Mouse (Mus musculus): ENCODE measurements around the gene Ifnl3. TPM values are rescaled to one million over a fixed set of nuclear protein-coding genes. Genes with fewer than 3 reads are reported as not detected.
A peak's percentile ranks its signal among the peaks of the same experiment; 100 is the strongest.

Gene Ifnl3
- polyA plus RNA-seq, 1 experiment from 2014 or later, result not detected

DNA sequence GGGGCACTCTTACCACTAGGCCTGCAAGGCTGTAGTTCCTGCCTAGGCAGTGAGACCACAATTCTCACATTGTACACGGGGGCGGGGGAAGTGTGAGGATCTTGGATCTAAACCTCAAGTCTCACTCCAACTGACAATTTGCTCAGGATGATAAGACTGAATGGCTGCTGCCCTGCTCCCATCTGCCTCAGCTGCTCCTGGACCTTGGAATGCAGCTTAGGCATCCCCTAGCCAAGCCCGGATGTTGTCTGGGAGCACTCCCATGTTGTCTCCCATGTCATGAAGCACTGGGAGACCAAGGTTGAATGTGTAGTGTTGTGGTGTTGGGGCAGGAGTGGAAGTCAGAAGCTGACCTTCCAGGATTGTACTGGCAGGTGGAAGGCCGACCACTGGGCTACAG lies 44.9 kb downstream of the Ifnl3 start:
- no peaks in the 10 kb centered on the region for H3K9me3 ChIP-seq (replicated peaks)
- H3K4me3 ChIP-seq (replicated peaks), result no peak overlapping the region
- ATAC-seq (ENCODE audit: insufficient number of reproducible peaks, low FRiP score, low TSS enrichment, low read depth), result no peak
- WGBS, result 86% methylated on average over 4 of the region's 4 CpGs
- H3K27ac ChIP-seq (replicated peaks), result no peak overlapping the region
- H3K4me1 ChIP-seq, result peaks cover 32% of the 10 kb centered on the region
- no peaks in the 10 kb centered on the region for H3K27me3 ChIP-seq
- peaks cover 62% of the 10 kb centered on the region for H3K36me3 ChIP-seq
- H3K4me2 ChIP-seq (replicated peaks), result no peak overlapping the region
- no peak overlapping the region for H3K9ac ChIP-seq

GRCm38 (mm10) chr7:28568253-28568652 lies 45.6 kb downstream of the Ifnl3 start:
- Histone ChIP-seq H3K4me2 (replicated peaks) (no peak overlapping the region), H3K36me3 (peaks cover 56% of the 10 kb centered on the region), H3K27ac (replicated peaks) (no peak overlapping the region), H3K4me3 (replicated peaks) (no peak overlapping the region), H3K9ac (no peak overlapping the region), H3K27me3 (no peaks in the 10 kb centered on the region), H3K4me1 (peaks cover 32% of the 10 kb centered on the region), H3K9me3 (replicated peaks) (no peaks in the 10 kb centered on the region)
- ATAC-seq (ENCODE audit: insufficient number of reproducible peaks, low FRiP score, low TSS enrichment, low read depth), result no peak

- 46% methylated on average over 12 of the region's 12 CpGs for WGBS
- H3K4me1 ChIP-seq, result peaks cover 37% of the 10 kb centered on the region
- ATAC-seq (ENCODE audit: insufficient number of reproducible peaks, low FRiP score, low TSS enrichment, low read depth), result 0 out of 2 replicates have a peak, but pooled peaks have one; percentile 19
- peak overlapping the region; percentile 83 for H3K27ac ChIP-seq (replicated peaks)
- H3K9ac ChIP-seq, result no peak overlapping the region
- no peaks in the 10 kb centered on the region for H3K27me3 ChIP-seq
- H3K4me3 ChIP-seq (replicated peaks), result no peak overlapping the region
- peak overlapping the region; percentile 11 for H3K4me2 ChIP-seq (replicated peaks)
- H3K9me3 ChIP-seq (replicated peaks), result no peaks in the 10 kb centered on the region
- peaks cover 35% of the 10 kb centered on the region for H3K36me3 ChIP-seq
These were observed 47.8 kb downstream of the Ifnl3 start for GRCm38 (mm10) chr7:28570291-28570981.

GRCm38 (mm10) chr7:28570982-28571682 lies 48.5 kb downstream of the Ifnl3 start:
- H3K36me3 ChIP-seq, result peaks cover 28% of the 10 kb centered on the region
- peaks cover 44% of the 10 kb centered on the region for H3K4me1 ChIP-seq
- H3K9me3 ChIP-seq (replicated peaks), result no peaks in the 10 kb centered on the region
- peak overlapping the region; percentile 83 for H3K27ac ChIP-seq (replicated peaks)
- peak overlapping the region; percentile 11; the same call in 1 of the 2 replicates for H3K4me2 ChIP-seq (replicated peaks)
- ATAC-seq (ENCODE audit: insufficient number of reproducible peaks, low FRiP score, low TSS enrichment, low read depth), result no peak
- H3K4me3 ChIP-seq (replicated peaks), result no peak overlapping the region
- WGBS, result 39% methylated on average over 5 of the region's 5 CpGs
- no peaks in the 10 kb centered on the region for H3K27me3 ChIP-seq
- no peak overlapping the region for H3K9ac ChIP-seq

DNA sequence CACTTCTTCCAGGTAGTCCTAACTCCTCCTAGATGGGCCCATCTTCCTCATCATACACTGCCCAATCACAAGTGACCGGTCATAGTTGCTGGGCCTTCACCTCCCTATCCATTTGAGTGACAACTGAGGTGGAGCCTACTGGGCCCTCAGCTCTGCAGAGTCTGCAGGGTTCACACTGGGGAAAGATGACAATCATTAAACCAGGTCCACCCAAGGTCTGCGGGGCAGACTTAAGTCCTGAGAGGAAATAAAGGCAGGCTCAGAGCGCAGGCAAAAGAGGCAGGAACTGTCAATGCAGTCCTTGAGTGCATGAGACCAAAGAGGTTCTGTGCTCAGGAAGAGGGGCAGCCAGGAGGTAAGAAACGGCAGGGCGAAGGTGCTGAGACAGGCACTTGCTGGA lies 50.1 kb downstream of the Ifnl3 start:
- no peaks in the 10 kb centered on the region for H3K27me3 ChIP-seq
- no peak overlapping the region for H3K27ac ChIP-seq (replicated peaks)
- H3K4me2 ChIP-seq (replicated peaks), result no peak overlapping the region
- WGBS, result 82% methylated on average over 5 of the region's 5 CpGs
- no peak overlapping the region for H3K4me3 ChIP-seq (replicated peaks)
- no peaks in the 10 kb centered on the region for H3K9me3 ChIP-seq (replicated peaks)
- H3K9ac ChIP-seq, result no peak overlapping the region
- H3K36me3 ChIP-seq, result peaks cover 13% of the 10 kb centered on the region
- peaks cover 59% of the 10 kb centered on the region for H3K4me1 ChIP-seq
- no peak for ATAC-seq (ENCODE audit: insufficient number of reproducible peaks, low FRiP score, low TSS enrichment, low read depth)

- H3K4me3 ChIP-seq (replicated peaks), result no peak overlapping the region
- peaks cover 65% of the 10 kb centered on the region for H3K4me1 ChIP-seq
- H3K27me3 ChIP-seq, result no peaks in the 10 kb centered on the region
- no peak overlapping the region for H3K27ac ChIP-seq (replicated peaks)
- no peak overlapping the region for H3K9ac ChIP-seq
- WGBS, result 94% methylated on average over 3 of the region's 3 CpGs
- no peak overlapping the region for H3K4me2 ChIP-seq (replicated peaks)
- no peaks in the 10 kb centered on the region for H3K9me3 ChIP-seq (replicated peaks)
- H3K36me3 ChIP-seq, result peaks cover 8% of the 10 kb centered on the region
- no peak for ATAC-seq (ENCODE audit: insufficient number of reproducible peaks, low FRiP score, low TSS enrichment, low read depth)
These were observed 50.6 kb downstream of the Ifnl3 start for GRCm38 (mm10) chr7:28573236-28573635.

Small RNA genes lying within 50 kb of the gene (microRNA-seq; reads per million reads assigned to microRNA genes)
- not detected for gene Mir7049 (ENCODE audit: borderline number of aligned reads)

Other genes starting within 250 kb of the Ifnl3 start
- 13.6 and 15.5 TPM in 2 replicates for gene Eid2b, start 245.1 kb upstream of the Ifnl3 start, polyA plus RNA-seq (2015; fragmentation: Nextera tagmentation; extraction: Ambion mirVana)
- 0.13 and 0.30 TPM in 2 replicates for gene Selenov, start 231.7 kb upstream of the Ifnl3 start, polyA plus RNA-seq (2015; fragmentation: Nextera tagmentation; extraction: Ambion mirVana)
- gene Dll3, start 220.6 kb upstream of the Ifnl3 start, polyA plus RNA-seq (2015; fragmentation: Nextera tagmentation; extraction: Ambion mirVana), result 2.0 and 2.4 TPM in 2 replicates
- 125 and 128 TPM in 2 replicates for gene Timm50, start 210.8 kb upstream of the Ifnl3 start, polyA plus RNA-seq (2015; fragmentation: Nextera tagmentation; extraction: Ambion mirVana)
- 93.3 and 98.8 TPM in 2 replicates for gene Supt5, start 184.1 kb upstream of the Ifnl3 start, polyA plus RNA-seq (2015; fragmentation: Nextera tagmentation; extraction: Ambion mirVana)
- gene Rps16, start 172.2 kb upstream of the Ifnl3 start, polyA plus RNA-seq (2015; fragmentation: Nextera tagmentation; extraction: Ambion mirVana), result 1,000 and 1,004 TPM in 2 replicates
- 66.8 and 76.1 TPM in 2 replicates for gene Plekhg2, start 150.2 kb upstream of the Ifnl3 start, polyA plus RNA-seq (2015; fragmentation: Nextera tagmentation; extraction: Ambion mirVana)
- gene Zfp36, start 142.6 kb upstream of the Ifnl3 start, polyA plus RNA-seq (2015; fragmentation: Nextera tagmentation; extraction: Ambion mirVana), result 20.2 and 23.5 TPM in 2 replicates
- gene Med29, start 130.1 kb upstream of the Ifnl3 start, polyA plus RNA-seq (2015; fragmentation: Nextera tagmentation; extraction: Ambion mirVana), result 47.7 and 52.1 TPM in 2 replicates
- 78.9 and 84.9 TPM in 2 replicates for gene Paf1, start 129.9 kb upstream of the Ifnl3 start, polyA plus RNA-seq (2015; fragmentation: Nextera tagmentation; extraction: Ambion mirVana)
- 16.8 and 18.1 TPM in 2 replicates for gene Gmfg, start 85.4 kb upstream of the Ifnl3 start, polyA plus RNA-seq (2015; fragmentation: Nextera tagmentation; extraction: Ambion mirVana)
- 4.8 and 5.3 TPM in 2 replicates for gene Lrfn1, start 70.9 kb upstream of the Ifnl3 start, polyA plus RNA-seq (2015; fragmentation: Nextera tagmentation; extraction: Ambion mirVana)
- gene Ifnl2, start 12.4 kb upstream of the Ifnl3 start, polyA plus RNA-seq (2015; fragmentation: Nextera tagmentation; extraction: Ambion mirVana), result not detected in 2 replicates
- not detected in 2 replicates for gene Sycn, start 18.0 kb downstream of the Ifnl3 start, polyA plus RNA-seq (2015; fragmentation: Nextera tagmentation; extraction: Ambion mirVana)
- gene Nccrp1, start 24.4 kb downstream of the Ifnl3 start, polyA plus RNA-seq (2015; fragmentation: Nextera tagmentation; extraction: Ambion mirVana), result 2.6 and 4.6 TPM in 2 replicates
- 32.8 and 34.1 TPM in 2 replicates for gene Samd4b, start 75.3 kb downstream of the Ifnl3 start, polyA plus RNA-seq (2015; fragmentation: Nextera tagmentation; extraction: Ambion mirVana)
- gene Pak4, start 75.3 kb downstream of the Ifnl3 start, polyA plus RNA-seq (2015; fragmentation: Nextera tagmentation; extraction: Ambion mirVana), result 37.4 and 39.3 TPM in 2 replicates
- gene Acp7, start 108.5 kb downstream of the Ifnl3 start, polyA plus RNA-seq (2015; fragmentation: Nextera tagmentation; extraction: Ambion mirVana), result 1.3 and 1.9 TPM in 2 replicates
- gene Fbxo27, start 170.0 kb downstream of the Ifnl3 start, polyA plus RNA-seq (2015; fragmentation: Nextera tagmentation; extraction: Ambion mirVana), result 8.8 and 9.1 TPM in 2 replicates
- 29.1 and 32.3 TPM in 2 replicates for gene Fbxo17, start 194.0 kb downstream of the Ifnl3 start, polyA plus RNA-seq (2015; fragmentation: Nextera tagmentation; extraction: Ambion mirVana)
- gene Mrps12, start 219.0 kb downstream of the Ifnl3 start, polyA plus RNA-seq (2015; fragmentation: Nextera tagmentation; extraction: Ambion mirVana), result 122 and 124 TPM in 2 replicates
- 21.9 and 25.3 TPM in 2 replicates for gene Sars2, start 219.2 kb downstream of the Ifnl3 start, polyA plus RNA-seq (2015; fragmentation: Nextera tagmentation; extraction: Ambion mirVana)
- gene Ccer2, start 233.3 kb downstream of the Ifnl3 start, polyA plus RNA-seq (2015; fragmentation: Nextera tagmentation; extraction: Ambion mirVana), result 128 and 230 TPM in 2 replicates
- 85.3 and 89.4 TPM in 2 replicates for gene Sirt2, start 243.9 kb downstream of the Ifnl3 start, polyA plus RNA-seq (2015; fragmentation: Nextera tagmentation; extraction: Ambion mirVana)
- gene Nfkbib, start 244.7 kb downstream of the Ifnl3 start, polyA plus RNA-seq (2015; fragmentation: Nextera tagmentation; extraction: Ambion mirVana), result 42.8 and 47.1 TPM in 2 replicates